Mouse (Mus musculus): ENCODE results near the gene Cd63.

Cd63 gene

DNA sequence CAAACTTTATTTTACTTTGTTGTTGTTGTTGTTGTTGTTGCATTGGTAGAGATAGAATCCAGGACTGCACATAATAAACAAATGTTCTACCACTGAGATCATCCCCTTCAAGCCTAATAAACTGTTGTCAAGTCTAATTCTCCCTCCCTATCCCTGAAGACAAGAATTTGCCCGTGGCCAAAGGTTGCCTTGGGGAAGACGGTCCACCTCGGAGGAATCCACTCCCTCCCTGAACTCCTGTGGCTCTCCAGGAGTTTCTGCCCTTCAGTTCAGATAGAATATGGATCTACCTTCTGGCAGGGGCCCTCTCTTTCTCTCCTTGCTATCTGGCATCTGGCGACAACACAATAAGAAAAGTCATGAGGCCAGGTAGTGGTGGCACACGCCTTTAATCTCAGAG, 4.0 kb downstream of the Cd63 start:
- DNase-seq (ENCODE audit: low read depth, low spot score) = no peak

DNA sequence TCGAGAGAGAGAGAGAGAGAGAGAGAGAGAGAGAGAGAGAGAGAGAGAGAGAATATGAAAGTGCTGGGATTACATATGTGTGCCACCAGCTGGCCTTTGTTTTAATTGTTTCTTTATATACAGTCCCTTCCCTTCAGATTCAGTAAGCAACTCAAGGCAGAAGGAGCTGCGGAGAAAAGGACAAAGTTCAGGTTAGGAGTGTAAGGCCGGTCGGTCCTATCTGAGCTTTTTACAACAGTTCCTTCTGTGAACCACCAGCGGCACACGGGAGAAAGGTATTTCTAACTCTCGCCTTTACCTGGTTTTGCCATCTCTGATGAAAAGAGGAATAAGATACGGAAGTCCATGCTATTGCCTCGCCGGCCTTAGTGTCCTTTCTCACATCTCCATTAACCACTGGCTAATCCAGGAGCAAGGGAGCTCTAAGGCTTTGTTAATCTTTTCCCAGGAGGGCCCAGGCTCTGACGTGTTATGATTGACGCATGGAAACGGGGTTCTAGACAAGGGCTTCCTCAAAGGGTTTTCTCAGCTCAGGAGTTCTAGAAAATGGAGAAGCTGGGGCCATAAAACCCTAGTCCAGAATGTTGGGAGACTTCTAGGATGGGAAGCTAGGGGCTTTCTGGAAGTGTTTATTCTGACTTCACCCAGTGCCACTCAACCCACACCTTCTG, 8.1 kb downstream of the Cd63 start:
- no peak for DNase-seq (ENCODE audit: low read depth, low spot score)

DNA sequence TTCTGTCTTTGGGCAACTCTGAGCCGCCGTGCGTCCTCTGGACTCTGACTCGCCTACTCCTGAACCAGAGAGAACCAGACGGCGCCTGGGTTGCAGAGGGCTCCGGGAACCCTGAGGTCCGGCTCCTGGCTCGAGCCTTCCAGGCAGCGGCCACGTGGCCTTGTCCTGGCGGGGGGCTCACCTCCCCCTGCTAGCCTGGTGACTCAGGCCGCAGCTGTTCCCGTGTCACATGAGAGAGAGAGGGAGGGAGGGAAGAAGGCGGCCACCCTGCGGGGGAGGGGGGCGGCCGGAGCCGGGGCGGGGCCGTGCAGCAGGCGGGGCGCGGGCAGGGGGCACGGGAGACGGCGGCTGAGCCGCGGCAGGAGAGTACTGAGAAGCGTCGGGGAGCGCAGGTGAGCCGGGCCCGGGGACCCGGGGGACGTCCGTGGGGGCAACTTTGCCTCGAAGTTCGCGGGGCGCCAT, 8.8 kb downstream of the Cd63 start:
- peak; percentile 90 for DNase-seq (ENCODE audit: low read depth, low spot score)

DNA sequence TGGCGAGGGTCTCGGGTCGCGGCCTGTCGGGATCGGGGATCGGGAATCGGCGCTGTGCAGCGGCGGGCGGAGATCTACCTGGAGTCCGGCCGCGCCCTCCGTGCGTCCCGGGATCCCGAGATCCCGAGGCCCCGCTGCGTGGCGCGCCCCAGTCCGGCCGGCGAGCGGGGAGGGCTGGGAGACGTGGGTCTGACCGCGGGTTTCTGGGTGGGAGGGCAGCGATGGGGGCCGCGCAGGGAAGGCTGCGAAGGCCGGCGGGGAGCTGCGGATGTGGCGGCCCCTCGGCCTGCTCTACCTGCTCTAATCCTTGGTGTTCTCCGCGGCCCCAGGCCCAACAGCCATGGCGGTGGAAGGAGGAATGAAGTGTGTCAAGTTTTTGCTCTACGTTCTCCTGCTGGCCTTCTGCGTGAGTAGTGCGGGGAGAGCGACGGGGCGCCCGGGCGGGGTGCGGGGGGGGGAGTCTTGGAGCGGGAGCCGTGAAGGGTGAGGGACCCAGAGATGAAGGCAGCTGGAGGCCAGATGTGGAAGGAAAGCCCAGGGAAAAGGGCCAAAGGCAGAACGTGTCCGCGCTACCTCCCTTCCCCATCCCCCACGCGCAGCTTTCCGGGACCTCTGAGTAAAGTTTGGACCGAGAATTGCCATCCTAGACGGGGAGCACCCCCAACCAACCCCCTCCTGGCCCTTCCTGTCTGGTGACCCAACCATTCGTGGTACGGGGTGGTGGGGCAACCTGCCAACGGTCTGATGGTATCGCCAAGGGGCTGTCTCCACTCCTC, 9.5 kb downstream of the Cd63 start:
- DNase-seq (ENCODE audit: low read depth, low spot score) = peak; percentile 63

DNA sequence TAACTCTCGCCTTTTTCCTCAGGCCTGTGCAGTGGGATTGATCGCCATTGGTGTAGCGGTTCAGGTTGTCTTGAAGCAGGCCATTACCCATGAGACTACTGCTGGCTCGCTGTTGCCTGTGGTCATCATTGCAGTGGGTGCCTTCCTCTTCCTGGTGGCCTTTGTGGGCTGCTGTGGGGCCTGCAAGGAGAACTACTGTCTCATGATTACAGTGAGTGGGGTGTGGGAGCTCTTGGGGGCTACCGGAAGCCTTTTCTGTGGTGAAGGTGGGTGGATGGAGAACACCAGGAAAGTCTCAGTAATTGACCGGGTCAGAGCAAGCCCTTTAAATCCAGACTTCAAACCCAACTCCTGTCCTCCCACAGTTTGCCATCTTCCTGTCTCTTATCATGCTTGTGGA, 10.6 kb downstream of the Cd63 start:
- DNase-seq (ENCODE audit: low read depth, low spot score) = no peak

DNA sequence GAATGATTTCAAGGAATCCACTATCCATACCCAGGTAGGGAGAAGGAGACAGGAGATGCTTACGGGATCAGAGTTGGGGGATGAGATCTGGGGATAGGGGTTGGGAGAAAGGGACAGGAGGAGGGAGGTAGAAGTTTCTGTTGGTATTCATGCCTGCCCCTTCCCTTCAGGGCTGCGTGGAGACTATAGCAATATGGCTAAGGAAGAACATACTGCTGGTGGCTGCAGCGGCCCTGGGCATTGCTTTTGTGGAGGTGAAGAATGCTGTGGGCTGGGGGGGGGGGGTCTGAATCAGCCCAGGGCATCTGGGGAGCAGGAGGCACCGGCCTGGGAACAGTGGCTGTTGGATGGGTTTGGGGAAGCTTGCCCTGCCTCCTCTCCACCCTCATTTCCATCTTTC, 11.5 kb downstream of the Cd63 start:
- DNase-seq (ENCODE audit: low read depth, low spot score) = no peak

DNA sequence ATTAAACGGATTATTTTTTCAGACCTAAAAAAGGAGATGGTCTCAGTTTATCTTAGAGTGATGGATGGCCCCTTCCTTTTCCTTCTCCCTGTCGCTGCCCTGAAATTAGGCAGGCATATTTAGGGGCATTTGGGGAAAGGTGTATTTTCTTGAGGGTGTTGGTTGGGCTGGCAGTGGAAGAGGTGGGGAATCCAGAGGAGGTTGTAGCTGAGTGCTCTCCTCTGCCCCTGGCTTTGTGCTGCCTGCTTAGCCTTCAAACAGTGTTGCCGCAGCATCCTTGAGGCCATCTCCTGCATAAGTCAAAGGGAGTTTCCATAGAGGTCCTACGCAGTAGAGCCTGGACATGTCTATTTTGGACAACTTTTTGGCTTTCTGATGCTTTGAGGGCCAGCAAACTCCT, 12.0 kb downstream of the Cd63 start:
- no peak for DNase-seq (ENCODE audit: low read depth, low spot score)

DNA sequence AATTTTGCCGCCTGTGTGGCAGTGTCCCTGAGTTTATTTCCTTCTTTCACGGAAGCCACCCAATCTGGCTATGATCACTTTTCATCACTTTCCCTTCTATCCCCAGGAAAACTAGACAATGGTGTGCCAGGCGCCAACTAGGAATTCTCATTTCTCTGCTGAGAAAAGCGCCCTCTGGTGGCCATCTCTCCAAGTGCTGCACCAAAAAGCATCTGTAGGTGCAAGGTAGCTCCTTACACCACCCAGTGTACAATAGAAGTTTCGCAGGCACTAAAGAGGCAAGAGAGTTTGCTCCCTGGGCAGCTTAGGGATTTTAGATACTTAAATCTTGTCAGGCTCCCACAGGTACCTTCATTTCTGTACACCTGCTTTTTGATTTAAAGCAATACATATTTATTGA, 12.4 kb downstream of the Cd63 start:
- peak; percentile 94 for DNase-seq (ENCODE audit: low read depth, low spot score)

DNA sequence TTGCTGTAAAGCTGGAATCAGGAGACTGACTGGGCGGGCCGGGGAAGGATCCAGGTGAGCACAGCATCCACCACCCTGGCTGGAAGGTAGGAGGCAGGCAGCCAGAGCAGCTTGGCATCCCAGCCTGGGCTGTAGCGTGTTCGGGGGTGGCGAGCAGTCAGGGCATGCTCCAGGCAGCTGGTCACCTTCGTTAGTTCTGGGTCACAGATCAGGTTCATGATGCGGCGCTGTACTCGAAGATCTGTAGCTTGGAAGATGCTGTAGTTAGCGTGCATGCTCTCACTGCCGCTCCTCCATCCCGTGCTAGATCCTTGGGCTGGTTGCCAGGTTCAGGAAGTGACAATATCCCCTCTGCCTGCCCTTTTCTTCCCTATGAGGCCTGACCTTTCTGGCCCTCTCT, 12.9 kb downstream of the Cd63 start:
- DNase-seq (ENCODE audit: low read depth, low spot score) = no peak

DNA sequence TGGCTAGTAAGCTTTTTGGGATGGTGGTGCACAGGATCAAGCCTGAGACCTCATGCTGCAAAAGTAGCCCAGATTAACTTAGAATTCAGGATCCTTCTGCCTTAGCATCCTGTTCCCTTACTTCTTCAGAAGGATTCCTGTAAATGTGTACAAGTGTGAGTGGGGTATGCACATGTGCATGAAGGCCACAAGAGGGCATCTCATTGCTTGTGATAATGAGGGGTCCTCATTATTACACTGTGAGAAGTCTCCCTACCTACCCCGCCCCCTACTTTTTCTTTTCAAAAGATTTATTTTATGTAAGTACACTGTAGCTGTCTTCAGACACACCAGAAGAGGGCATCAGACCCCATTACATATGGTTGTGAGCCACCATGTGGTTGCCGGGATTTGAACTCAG, 14.8 kb downstream of the Cd63 start:
- no peak for DNase-seq (ENCODE audit: low read depth, low spot score)

DNA sequence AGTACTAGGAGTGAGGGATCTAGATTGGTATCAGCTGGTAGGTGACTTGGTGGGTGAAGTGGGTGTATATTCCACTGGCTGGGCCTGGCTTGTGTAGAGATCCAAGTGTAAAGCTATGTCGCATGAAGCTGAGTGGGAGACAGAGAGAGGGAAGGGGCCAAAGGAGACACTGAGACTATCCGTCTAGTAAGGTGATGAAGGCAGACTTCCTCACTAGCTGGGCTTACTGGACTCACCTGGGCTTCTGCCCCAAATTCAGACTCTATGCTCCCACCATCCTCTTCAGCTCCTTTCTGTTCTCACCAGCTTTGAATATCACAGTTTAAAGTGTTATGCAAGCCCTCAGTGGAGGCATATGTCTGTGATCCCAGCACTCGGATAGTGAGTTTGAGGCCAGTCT, 15.9 kb downstream of the Cd63 start:
- no peak for DNase-seq (ENCODE audit: low read depth, low spot score)

DNA sequence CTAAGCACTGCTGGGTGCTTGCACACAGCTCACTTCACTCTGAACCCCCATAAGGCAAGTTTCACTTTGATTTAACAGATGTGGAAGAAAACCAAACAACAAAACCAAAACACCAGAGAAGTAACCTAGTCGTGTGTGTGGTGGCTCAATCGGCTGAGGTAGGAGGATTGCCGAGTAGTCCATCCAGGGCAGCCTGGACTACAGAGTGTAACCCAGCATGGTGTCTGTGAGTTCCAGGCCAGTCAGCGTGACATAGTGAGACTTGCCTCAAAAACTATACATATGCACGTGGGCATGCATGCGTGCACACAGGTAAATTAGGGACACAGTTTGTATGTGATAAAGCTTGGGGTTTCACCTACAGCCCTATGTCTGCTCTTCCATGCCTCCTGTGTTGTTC, 16.6 kb downstream of the Cd63 start:
- no peak for DNase-seq (ENCODE audit: low read depth, low spot score)

DNA sequence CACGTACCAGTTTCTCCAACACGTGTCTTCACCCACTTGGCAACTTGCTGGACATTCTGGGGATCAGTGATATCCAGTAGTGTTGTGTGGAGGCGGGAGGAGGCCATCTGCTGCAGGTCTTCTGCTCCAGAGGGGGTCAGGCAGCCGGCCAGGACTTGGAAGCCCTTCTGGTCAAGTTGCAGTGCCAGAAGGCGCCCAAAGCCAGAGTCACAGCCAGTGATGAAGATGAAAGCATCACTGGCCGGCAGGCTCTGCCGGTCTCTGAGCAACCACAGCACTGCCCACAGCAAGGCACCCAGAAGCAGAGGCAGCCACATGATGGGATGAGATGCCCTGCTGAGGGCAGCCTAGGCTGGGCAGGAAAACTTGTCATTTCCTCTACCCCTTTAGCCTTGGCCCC, 17.5 kb downstream of the Cd63 start:
- no peak for DNase-seq (ENCODE audit: low read depth, low spot score)

DNA sequence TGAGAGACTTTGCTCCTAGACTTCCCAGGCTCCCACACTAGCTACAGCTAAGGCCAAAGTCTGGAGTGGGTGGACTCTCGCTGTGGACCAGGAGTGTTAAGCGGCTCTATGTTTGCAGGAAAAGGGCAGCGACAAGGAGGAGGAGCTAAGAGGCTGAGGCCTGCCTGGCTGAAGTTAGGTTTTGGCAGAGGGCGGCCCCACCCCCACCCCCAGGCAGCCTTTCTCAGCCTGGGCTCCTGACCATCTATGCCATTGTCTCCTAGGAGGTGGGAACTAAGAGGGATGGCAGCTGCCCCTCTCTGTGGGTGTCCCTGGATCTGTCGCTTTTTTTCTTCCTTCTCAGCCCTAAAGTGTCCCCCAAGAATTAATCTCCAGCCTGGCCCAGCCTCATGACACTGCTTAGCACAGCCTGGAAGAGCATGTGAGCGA, 18.4 kb downstream of the Cd63 start:
- no peak for DNase-seq (ENCODE audit: low read depth, low spot score)

DNA sequence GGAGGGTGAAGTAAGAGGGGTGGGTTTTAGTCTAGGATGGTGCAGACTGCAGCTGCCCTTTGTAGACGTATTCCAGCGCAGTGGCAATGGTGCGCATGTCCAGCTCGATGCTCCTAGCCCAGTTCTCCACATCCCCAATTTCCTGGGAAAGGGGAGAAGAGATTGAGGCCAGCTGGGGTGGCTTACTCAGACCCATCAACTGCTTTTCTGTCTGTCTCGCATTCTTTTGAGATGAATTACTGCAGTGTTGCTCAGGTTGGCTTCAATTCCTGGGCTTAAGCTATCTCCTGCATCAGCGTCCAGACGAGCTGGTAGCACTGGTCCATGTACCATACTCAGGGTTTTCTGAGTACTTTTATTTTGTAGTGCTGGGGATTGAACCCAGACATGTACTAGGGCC, 19.2 kb downstream of the Cd63 start:
- no peak for DNase-seq (ENCODE audit: low read depth, low spot score)

DNA sequence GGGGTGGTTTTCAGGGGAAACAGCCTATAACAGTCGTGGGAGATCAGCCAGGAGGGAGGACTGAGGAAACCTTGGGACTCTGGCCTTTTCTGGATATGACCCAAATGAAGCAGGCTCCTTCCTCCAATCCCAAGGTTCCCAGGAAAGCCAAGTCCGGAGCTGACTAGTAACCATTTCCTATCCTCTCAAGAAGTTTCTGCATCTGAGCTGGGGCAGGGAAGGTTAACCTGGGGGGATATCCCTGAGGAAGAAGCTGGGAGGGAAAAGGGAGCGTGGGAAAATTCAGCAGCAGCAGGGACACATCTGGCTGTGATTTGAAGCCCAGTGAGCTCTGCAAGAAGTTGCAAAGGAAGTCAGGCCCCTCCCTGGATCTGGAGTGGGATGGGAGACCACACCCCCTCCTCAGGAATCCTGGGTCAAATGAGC, 20.0 kb downstream of the Cd63 start:
- DNase-seq (ENCODE audit: low read depth, low spot score) = no peak

DNA sequence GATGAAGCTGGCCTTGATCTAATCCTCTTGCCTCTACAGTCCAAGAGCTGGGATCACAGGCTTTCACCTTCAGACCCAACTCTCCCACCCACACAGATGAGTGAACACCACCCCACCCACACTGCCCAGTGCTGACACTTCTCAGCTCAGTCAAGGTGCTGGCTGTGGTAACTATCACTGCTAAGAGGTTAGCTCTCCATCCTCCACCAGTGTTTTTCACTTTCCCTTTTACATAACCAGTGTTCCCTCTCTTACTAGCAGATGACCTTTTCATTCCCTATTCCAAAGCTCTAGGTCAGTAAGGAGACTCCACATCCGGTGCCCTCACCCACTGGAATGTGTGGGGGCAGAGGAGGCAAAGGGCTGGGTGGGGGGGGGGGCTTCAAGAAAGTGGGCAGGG, 20.5 kb downstream of the Cd63 start:
- DNase-seq (ENCODE audit: low read depth, low spot score) = no peak

DNA sequence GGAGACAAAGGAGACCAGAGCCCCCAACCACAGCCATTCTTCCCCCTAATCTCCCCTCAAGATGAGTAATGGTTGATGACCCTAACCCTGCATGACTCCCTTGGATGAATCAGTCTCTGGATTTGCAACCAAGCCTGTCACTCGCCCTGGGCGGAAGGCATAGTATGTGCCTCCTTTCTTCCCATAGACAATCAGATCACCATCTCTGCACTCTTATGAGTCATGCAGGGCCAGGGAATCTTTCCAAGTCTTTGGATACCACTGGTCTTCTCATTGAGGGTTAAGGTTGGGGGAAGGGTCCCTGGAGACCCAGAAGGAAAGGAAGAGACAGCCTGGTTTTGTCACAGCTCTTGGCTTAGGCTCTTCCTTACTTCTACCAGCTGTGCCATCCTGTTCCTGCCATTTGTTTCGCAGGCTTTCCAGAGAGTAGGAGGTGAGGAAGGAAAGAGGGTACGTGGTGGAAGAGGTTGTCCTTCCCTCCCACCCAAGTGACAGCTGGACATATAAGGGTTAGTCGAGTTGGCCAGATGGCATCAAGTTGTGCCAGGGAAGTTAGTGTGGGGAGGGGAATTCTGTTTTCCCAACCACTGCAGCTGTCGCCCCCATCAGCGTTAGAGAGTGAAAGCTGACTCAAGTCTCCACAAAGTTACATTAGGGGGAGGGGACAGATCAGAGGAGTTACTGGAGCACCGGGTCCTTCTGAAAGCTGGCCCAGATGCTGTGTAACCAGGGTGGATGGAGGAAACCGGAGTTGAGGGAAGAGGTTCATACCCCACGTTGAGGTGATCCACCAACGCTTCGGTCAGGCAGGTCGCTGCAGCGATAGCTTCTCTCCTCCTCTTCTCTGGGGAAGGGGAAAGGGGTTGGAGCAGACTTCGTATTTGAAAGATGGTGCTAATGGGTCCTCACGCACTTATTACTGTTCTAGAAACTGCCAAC, 21.4 kb downstream of the Cd63 start:
- no peak for DNase-seq (ENCODE audit: low read depth, low spot score)

DNA sequence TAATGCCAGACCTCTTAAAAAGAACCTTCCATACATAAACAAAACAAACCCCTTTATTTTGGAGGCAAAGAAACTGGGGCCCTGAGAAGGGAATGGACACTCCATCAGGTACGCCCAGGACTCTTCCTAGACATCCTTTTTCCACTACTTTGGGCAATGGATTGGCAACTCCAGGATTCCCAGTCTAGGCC, 21.9 kb downstream of the Cd63 start, which contains the start of gene Rdh5:
Gene Rdh5, minus strand, starts transcription at position 67 of the 191 bp plus-strand sequence.
- DNase-seq (ENCODE audit: low read depth, low spot score) = no peak

DNA sequence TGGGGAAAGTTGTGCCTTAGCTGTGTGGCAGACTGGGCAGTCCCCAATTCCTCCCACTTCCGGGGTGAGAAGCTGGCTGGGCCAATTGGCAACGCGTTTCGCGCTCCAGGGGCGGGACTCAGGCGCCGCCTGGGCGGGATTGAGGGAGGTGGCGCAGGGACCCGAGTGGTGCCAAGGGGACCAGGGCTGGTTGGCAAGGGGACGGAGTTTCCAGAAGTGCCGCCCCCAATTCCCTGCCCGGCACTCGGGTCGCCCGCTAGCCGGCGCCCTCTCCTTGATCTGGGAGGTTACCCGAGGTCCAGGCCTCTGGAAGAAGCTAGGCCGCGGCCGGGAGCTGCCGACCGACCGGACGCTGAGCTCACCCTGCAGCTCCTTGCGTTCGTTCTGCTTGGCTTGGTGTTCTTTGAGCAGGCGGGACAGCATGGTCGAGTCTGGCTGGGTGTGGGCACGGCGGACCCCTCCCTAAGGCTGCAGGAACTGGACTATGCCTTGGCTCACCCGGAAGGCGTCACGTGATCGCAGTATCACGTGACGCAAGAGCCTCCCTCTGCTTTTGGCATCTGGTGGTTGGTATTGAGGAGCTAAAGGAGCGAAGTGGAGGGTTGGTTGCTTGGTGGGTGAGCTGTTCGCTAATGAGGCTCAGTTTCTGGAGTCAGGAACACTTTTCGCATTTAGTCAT, 22.4 kb downstream of the Cd63 start:
- peak; percentile 99 for DNase-seq (ENCODE audit: low read depth, low spot score)

DNA sequence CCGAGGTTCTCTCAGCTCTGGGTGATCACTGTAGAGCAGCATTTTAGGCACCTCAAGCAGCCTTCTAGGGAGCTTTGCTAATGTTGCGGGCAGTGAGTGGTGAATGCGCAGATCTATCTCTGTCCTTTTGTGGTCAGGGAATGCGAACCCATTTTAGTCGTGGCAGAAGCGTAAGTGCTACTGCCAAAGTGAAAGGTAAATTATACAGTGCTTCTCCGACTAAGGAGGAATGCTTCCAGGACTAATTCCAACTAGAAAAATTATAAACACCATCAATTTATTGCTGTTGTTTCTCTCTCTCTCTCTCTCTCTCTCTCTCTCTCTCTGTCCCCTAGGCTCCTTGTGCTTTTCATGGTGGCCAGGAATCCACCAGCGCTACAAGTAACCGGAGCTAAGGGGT, 23.1 kb downstream of the Cd63 start, which contains the start of gene Bloc1s1:
Gene Bloc1s1, minus strand, starts transcription at position 101 of the 400 bp plus-strand sequence.
- no peak for DNase-seq (ENCODE audit: low read depth, low spot score)

DNA sequence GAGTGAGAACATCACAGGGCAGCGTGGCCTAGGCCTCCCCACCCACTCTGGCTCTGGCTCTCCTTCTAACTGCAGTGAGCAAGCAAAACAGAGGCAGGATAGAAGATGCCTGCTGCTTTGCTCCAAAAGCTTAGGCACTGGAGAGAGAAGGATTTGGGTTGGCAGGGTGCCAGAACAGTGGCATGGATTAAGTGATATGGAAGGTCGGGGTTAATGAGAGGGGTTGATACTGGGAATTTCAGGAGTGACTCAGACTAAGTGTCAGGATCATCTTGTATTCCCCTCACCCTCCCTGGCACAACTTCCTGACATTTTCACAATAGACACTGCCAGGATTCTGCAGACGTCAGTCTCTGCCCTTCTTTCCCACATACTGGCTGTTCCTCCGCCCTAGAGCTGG, 27.6 kb downstream of the Cd63 start:
- DNase-seq (ENCODE audit: low read depth, low spot score) = no peak
